Mouse (Mus musculus) cortical plate, adult 2 months (tissue): ENCODE data around the gene Gm4177. TPM values are rescaled to one million over a fixed set of nuclear protein-coding genes. Genes with fewer than 3 reads are reported as not detected.
"Not testable (repeated sequence)": the region's sequence is repeated elsewhere in the genome, so short reads cannot be mapped to it uniquely, and the experiment has no call there.

Source experiments
- H3K27ac ChIP-seq: fragments of 200-500 bp; 2 replicates; pipeline ENCODE4 v1.5.1; 2012; ENCODE audit warnings: low read length, control low read depth, inconsistent platforms; ENCODE audit not compliant: insufficient read depth
- H3K4me1 ChIP-seq: fragments of 200-500 bp; 2 replicates; pipeline ENCODE4 v1.6.1; 2011; ENCODE audit warnings: low read length; ENCODE audit not compliant: control insufficient read depth, insufficient read depth
- H3K4me3 ChIP-seq: fragments of 200-500 bp; 2 replicates; pipeline ENCODE4 v1.5.1; 2011; ENCODE audit warnings: mild to moderate bottlenecking, low read length, control low read depth; ENCODE audit not compliant: insufficient read depth
- polyA plus RNA-seq: library from polyadenylated mRNA; depleted of rRNA; stranded (reverse); fragments of >200 nt; gene quantifications from 2 replicates; pipeline ENCODE4 v1.2.3, GENCODE M21; 2012; rRNA removed

The Gm4177 gene
- not detected in 2 replicates for polyA plus RNA-seq

GRCm38 (mm10) chr7:21796628-21797027, at the start of gene Gm4177:
TSS of gene Gm4177 (minus strand) at chr7:21796728.
- H3K4me3 ChIP-seq, H3K27ac ChIP-seq, H3K4me1 ChIP-seq: not testable (repeated sequence)

- H3K4me1 ChIP-seq, H3K27ac ChIP-seq, H3K4me3 ChIP-seq: not testable (repeated sequence)
These were observed 47.6 kb upstream of the Gm4177 start, which contains the start of gene Gm5725 for GRCm38 (mm10) chr7:21844167-21844566. TSS of gene Gm5725 (minus strand) at chr7:21844267.

- not testable (repeated sequence) for H3K4me3 ChIP-seq, H3K27ac ChIP-seq, H3K4me1 ChIP-seq
These were observed 35.5 kb upstream of the Gm4177 start, which contains the start of gene Vmn1r135 for GRCm38 (mm10) chr7:21832051-21832450. TSS of gene Vmn1r135 (plus strand) at chr7:21832351.

- H3K4me1 ChIP-seq, H3K4me3 ChIP-seq, H3K27ac ChIP-seq: not testable (repeated sequence)
These were observed 35.2 kb downstream of the Gm4177 start, which contains the start of gene Gm4175 for GRCm38 (mm10) chr7:21761375-21761774. TSS of gene Gm4175 (minus strand) at chr7:21761475.

Other genes with a start within 250 kb of the Gm4177 start
- not detected in 2 replicates for gene Vmn1r132, start 182.6 kb downstream of the Gm4177 start, polyA plus RNA-seq
- gene Gm4175, start 35.3 kb downstream of the Gm4177 start, polyA plus RNA-seq, result not detected in 2 replicates
- not detected in 2 replicates for gene Vmn1r135, start 35.6 kb upstream of the Gm4177 start, polyA plus RNA-seq
- gene Gm5725, start 47.5 kb upstream of the Gm4177 start, polyA plus RNA-seq, result not detected in 2 replicates
- not detected in 2 replicates for gene Gm5891, start 124.6 kb upstream of the Gm4177 start, polyA plus RNA-seq
- gene Vmn1r137, start 197.9 kb upstream of the Gm4177 start, polyA plus RNA-seq, result not detected in 2 replicates
- not detected in 2 replicates for gene Vmn1r138, start 232.2 kb upstream of the Gm4177 start, polyA plus RNA-seq